Mouse (Mus musculus) spleen, adult 2 months (tissue): ENCODE data around the gene Sh3d19.

Experiments
- CTCF ChIP-seq: fragments of 200-500 bp; IDR thresholded peaks from 2 replicates; pipeline ENCODE4 v1.5.1; 2011; ENCODE audit warnings: mild to moderate bottlenecking, inconsistent platforms; ENCODE audit not compliant: insufficient read depth, insufficient read length, insufficient replicate concordance; ENCODE audit errors: extremely low read depth
- POLR2A ChIP-seq: fragments of 200-500 bp; IDR thresholded peaks from 2 replicates; pipeline ENCODE4 v1.6.1; 2011; ENCODE audit warnings: low read depth, low read length, inconsistent platforms

DNA sequence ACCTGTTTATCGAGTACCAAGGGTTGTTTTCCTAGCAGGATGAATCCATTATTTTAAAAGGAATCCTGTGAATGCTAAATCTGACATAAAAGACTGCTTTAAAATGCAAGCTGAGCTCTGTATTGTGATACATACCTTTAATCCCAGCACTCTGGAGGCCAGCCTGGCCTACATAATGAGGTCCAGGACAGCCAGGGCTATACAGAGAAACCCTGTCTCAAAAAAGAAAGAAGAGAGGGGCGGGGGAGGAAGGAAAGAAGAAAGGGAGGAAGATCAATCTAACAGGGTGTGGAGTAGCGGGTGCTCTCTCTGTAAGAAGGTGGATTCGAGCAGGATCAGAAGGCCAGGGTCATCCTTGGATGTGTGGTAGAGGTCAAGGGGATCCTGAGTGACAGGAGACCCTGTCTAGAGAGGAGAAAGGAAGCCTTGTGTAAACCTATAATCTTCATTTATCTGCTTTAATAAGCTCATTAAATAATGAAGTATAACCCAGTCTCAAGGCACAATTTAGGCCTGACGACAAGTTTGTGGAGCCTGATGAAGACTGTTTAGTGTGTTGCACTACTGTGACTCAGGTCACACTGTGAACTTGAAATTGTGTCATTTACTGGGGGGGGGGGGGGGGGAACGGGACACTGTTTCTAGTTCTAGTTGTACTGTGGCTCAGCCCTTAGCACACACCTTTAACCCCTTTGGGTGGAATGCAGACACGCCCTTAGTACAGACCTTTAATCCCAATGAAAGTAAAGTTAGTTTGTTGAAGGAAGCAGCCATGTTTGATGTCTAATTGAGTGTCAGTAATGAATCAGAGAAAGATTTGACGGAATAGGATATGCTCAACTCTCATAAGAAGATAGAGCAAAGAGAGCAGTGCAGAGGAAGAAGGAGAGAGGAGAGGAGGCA, 137.0 kb downstream of the Sh3d19 start:
- TF ChIP-seq POLR2A: no peak
- no peak for TF ChIP-seq CTCF
